Mouse (Mus musculus) 3T3-L1 (cell line): Measurements from ENCODE around the gene Ak8.

ENCODE experiments used
- DNase-seq: peaks from one replicate; pipeline ENCODE4 v3.0.0-alpha.2; 2015; ENCODE audit warnings: low read depth, low spot score

The Ak8 gene

DNA sequence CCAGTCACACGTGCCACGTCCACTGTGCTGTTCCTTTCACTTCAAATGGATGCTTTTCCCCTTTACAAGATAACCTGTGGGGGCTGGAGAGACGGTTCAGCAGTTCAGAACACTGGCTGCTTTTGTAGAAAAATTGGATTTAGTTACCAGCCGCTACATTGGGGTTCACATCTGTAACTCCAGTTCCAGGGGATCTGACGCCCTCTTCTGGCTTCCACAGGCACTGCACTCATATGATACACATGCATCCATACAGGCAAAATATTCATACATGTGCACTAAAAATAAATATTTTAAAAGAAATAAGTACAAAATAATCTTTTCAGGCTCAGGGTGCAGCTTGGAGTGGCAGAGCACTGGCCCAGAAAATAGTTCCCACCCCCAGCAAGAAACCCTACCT is 94.7 kb downstream of the Ak8 start:
- DNase-seq, result no peak

DNA sequence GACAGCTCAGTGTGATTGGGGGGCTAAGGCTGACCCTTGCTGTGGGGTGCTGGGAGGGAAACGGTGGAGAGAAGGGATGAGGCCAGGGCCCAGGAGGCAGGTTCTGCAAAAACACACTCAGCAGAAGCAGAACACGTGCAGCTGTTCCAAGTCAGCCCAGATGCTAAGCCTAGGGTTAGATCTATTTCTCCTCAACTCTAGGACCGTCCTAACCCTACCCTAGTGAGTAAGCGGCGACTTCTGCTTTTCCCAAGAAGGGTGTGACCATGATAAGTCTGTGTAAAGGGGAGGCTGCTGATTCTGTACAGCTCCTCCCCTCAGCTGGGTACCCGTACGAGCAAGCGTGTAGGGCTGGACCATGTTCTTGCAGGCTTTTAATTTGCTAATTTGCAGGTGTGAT is 96.3 kb downstream of the Ak8 start:
- no peak for DNase-seq

DNA sequence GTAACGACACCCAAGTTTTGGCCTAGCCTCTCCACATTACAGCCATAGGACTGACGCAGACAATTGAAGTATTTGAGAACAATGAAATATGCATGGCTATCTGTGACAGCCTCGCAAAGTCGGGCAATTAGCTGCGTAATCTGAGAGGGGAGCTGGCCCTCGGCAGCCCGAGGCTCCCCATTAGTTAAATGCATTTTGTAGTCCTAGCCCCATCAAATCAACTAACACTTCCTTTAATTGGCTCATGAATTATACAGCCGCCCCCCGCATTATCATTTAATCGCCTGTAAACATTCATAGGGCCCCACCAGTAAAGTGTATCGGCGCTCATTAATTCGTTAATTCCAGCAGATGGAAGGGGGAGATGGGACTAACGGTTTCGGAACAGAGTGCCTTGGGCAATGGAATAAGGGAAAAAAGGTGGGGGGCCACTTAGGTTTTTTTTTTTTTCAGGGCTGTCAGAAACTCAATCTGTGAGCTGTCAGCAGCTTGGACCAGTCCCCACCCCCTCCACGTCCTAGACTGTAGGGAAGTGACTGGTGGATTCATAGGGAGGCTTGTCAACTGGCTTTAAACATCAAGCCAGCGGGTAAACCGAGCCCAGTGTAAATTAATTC is 97.6 kb downstream of the Ak8 start:
- DNase-seq, result no peak

DNA sequence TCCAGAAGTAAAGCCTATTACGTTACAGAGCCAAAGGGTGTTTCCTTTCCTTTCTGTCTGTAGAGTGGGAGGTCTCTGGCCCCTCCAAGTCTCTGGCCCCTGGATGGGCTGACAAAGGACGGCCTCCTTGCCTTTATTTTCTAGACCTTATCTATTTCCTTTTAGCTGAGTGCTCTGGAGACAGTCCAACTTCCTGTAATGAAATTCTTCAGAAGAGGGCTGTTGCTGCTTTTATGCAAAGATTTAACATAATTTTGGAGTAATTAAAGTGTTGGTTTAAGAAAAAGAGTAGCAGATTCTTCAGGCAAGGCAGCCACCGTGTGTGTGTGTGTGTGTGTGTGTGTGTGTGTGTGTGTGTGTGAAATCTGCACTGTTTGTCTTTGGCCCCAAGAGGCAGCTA is 98.4 kb downstream of the Ak8 start:
- DNase-seq, result no peak

DNA sequence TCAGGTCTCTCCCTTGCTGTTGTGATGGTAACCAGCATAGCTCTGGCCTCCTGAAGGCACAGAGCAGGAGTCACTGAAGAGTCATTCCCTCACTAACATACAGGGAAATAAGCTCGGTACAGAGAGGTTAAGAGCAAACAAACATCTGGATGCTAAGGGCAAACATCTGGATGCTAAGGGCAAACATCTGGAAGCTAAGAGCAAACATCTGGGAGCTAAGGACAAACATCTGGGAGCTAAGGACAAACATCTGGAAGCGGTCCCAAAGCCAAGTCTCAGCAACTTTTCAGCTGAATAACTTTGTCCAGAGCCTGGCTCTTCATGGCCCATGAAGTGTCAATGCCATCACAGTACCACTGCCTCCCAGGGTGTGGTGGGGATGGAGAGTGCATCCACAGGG is 99.6 kb downstream of the Ak8 start:
- no peak for DNase-seq

DNA sequence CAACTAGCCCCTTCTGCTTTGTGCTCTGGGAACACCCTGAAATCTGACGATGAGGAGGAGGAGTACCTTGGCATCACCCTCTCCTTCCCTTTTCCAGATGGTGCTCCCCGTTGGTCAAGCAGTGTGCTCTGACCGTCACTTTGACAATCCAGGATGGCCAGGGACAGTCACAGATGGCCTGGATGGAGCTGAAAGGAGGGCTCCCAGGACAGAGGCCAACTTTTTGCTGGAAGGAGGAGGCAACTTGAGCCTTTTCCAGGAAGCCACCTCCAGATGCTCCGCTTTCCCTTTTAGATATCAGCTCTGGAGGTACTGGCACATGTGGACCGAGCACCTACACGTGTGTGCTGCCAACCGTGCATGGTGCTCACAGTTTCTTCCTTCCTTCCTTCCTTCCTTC is 103.4 kb downstream of the Ak8 start:
- no peak for DNase-seq

DNA sequence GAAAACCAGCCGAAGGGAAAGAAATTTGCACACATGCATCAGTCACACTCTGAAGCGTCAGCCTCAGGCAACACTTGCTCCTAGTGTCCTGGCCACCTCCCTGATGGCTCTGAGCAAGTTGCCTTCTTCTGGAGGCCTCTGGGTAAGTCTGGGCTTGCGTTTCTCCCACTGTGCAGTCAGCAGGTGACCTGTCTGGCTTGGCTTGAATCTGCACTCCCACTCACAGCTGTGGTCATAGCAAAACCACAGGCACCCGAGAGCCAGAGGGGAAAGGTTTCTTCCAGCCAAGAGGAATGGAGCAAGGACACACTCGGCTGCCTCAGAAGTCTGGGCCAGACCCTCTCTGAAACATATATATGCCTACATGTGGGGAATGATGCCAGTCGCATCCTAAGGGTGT is 108.9 kb downstream of the Ak8 start:
- peak; percentile 32 for DNase-seq

DNA sequence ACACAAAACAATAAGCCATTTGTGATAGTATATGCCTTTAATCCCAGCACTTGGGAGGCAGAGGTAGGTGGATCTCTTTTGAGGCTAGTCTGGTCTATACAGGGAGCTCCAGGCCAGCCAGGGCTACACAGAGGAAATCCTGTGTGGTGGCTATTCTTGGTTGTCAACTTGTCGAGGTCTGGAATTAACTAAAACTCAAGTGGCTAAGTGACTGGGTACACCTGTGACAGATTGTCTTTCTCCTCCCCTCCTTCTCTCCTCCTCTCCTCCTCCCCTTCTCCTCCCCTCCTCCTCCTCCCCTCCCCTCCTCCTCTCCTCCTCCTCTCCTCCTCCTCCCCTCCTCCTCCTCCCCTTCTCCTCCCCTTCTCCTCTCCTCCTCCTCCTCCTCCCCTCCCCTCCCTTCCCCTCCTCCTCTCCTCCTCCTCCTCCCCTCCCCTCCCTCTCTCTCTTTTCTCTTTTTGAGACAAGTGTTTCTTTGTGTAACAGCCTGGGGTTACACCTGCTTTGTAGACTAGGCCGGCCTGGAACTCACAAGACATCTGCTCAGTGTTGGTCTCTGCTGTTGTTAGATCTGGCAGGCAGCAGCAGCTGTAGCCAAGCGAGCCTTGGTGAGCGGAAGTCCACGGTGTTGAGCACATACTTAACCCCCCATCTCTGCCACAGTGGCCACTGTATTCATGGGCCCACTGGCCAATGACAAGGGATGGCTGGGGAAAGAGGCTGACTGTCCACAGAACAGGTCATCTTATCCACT is 110.5 kb downstream of the Ak8 start:
- DNase-seq, result no peak

DNA sequence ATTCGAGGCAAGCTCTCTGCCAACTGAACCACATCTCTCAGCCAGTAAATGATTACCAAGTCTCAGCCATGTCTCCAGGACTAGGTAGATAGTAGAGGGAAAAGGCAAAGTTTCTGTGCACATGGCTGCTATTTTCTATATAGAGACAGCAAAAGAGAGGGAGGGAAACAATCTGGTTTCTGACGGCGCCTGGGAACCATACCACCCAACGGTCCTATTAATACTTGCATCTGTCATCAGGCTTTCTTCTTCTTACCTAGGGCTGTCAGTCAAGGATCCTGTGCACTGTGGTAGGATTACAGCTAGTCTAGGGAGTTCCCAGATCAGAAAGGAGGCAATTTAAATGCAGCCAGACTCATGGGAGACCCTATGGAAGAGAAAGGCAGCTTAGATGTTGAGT is 118.9 kb downstream of the Ak8 start:
- no peak for DNase-seq

DNA sequence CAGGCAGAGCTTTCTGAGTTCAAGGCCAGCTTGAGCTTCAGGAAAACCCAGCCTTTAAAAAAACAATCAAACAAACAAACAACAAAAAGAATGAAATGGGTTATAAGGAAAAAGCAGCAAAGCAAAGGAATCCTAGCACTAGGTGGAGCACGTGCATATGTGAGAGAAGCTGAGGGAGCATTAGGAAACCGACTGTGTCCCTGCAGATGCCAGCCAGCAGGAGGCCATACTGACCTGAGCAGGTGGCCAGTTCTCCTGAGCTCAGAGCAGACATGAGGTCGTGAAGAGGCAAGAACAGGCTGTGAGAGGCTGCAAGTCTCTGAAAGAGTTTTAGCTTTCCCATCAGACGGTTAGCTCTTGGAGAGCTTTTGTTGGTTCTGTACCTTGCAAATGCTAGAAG is 129.3 kb downstream of the Ak8 start:
- DNase-seq, result peak; percentile 37

DNA sequence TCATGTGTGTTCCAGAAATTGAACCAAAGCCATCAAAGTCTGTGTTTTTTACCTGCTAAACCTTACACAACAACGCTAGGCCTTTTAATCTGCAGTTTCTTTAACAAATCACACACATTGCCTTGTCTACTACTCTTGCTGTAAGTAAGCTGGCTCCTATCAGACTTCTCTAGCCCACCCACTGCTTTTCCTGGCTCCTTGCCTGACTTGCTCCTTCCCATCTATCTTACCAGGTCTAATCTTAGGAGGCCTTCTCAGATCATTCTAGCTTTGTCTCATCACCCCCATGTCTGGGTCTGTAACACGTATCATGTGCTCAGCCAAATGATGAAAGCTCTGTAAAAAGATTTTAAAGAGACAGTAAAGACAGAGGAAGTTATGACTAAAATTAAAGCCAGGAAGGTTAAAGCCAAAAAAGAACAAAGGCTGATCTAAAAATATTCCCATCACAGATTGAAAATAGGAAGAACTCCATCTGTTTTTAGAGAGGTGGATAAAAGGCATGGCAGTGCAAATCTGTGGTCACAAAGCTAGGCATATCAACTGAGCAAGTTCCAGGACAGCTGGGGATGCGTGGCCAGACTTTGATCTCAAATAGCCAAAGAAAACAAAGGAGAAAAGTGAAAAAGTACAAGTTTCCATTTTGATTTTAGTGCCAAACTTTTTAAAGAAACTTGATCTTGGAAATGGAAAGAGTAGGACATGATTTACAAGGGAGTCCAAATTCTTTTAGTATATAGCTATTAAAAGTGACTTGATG is 136.4 kb downstream of the Ak8 start:
- peak; percentile 3 for DNase-seq

DNA sequence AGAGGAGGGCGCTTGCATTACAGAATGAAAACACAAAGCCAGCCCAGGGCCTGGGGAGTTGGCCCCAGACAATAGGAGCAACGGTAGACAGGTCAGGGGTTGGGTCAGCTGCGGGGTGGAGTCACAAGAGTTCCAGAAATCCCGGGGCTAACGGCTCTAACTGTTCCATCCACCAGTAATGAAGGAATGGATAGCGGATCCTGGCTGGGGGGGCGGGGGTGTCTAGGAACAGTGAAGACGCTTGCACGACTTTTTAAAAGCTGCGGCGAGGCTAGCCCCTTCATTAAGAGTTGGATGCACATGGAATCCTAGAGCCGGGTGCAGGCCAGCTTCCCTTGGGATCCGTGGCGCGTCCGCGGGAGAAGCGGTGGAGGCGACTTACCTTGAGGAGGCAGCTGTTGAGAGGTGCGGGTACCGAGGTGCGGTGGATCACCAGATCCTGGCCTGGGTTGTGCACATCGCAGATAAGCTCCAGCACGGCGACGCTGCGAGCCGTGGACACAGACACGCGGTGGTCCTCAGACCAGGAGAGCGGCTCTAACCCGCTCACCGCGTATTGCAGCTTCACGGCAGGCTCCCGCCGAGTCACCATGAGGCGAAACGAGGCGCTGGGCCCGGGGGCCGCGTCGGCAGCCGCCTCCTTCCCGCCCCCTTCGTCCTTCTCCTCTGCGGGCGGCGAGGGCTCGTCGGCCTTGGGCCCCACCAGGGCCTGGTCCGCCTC is 139.7 kb downstream of the Ak8 start:
- peak; percentile 34 for DNase-seq

DNA sequence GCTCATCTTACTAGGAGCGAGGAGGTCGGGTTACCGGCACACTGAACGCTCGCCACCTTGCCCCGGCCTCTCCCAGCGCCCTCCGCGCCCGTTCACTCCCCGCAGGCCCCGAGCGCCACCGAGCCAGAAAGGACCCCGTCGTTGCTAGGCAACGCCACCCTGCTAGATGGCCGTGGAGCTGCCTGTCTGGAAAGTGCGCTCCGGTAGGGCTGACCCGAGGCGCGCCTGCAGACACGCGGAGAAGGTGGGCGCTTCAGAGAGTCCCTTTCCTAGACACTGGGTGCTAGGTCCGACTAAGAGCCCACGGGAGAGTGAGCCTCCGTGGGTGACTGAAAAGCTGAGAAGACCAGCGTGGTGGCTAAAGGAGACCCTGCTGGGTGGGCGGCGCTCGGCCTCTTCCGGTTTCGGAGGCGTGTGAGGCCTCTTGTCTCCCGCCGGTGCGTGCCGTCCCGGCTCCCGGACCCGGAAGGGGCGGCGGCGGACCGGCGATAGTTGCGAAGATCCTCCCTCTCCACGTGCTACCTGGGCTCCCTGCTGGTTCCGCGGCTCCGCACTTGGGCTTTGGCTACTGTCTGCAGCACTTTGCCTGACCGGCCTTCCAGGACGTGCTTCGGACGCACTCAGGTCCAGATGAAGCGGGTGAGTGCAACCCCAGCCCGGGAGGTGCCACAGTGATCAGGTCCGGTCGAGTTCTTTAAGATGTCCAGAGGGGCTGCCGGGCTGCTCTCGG is 140.4 kb downstream of the Ak8 start, which contains the start of the genes Gtf3c4 and Ddx31:
Gene Gtf3c4 (minus strand): TSS at position 139 of the 730 bp plus-strand sequence.
Gene Ddx31 (plus strand): TSS at position 185 of the 730 bp plus-strand sequence.
- peak; percentile 88 for DNase-seq

DNA sequence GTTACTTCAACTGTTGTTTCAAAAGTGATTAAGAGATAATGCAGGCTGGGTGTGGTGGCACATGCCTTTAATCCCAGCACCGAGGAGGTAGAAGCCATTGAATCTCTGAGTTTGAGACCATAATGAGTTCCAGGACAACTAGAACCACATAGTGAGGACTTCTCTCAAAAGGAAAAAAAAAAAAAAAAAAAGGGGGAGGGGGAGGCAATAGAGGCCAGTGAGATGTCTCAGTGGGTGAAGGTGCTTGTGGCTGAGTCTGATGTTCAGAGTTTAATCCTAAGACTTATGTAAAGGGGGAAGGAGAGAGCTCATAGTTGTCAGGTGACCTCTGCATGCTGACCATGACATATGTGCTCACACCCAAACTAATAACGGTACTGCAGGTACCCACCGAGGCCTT is 142.1 kb downstream of the Ak8 start:
- no peak for DNase-seq

DNA sequence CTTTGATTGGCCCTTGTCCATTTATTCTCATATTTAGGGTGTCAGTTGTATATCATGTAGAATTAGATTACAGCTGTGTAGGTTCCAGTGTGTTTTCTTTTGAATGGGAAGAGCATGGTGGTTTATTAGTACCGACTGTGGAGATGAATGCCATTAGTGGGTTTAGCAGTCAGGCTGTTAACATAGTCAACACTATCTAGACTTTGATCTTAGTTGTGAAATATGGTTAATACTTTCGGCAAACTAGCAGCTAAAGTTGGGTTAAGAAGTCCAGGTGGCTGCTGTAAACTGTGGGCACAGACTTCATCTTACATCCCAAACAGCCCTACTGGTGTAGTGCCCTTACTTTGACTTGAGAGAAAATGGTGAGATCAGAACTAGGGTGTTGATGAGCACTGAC is 148.9 kb downstream of the Ak8 start:
- no peak for DNase-seq

DNA sequence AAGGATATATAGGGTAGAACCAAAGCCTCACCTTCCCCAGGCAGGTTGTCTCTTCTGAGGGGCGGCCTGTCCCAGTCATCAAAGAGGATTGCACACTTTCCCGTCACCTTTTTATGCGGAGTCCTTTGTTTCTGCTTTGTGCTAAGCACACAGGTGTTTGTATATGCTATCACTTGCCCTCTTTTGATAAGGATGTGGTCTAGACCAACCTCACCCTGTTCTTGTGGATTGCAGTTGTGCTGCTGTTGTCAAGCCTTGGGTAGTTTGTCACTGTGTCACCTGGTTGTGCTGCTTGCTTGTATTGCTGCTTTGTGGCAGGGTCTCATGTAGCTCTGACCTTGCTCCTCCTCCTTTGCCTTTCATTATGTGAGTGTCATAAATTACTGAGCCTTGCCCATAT is 152.6 kb downstream of the Ak8 start:
- DNase-seq, result no peak

DNA sequence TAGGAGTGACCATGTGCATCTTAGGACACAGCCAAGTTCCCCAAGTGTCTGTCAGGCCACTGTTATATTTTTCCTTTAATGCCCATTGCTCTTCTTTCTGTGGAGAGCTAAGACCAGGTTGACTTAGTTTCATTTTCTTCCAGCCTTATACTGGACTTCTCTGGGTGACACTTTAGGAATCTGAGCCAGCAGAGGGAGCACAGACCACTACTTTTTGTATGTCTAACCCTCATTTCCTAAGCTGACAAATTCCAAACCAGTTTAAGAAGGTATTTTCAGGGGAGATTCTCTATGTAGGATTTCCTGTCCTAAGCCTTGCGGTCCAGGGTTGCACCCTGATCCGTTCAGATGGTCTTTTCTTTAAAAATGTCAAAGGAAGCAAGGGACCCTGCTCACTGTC is 155.8 kb downstream of the Ak8 start:
- DNase-seq, result peak; percentile 23

DNA sequence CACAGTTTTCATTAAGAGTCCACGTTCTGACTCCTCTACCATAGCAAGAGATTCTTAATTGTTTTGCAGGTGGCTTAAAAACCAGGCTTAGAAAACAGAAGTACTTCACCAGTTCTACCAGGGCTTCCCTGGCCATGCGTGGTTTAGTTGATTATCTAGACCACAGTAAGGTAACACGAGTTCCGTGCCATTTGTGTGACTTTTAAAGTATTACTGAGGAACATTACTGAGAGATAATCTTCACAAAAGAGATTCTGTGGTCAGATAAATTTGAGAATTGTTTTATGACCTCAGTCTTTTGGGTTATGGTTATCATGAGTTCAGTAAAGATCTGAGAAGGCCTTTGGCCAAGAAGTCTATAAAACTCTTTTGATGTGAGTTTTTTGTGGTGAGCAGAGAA is 159.3 kb downstream of the Ak8 start:
- no peak for DNase-seq

DNA sequence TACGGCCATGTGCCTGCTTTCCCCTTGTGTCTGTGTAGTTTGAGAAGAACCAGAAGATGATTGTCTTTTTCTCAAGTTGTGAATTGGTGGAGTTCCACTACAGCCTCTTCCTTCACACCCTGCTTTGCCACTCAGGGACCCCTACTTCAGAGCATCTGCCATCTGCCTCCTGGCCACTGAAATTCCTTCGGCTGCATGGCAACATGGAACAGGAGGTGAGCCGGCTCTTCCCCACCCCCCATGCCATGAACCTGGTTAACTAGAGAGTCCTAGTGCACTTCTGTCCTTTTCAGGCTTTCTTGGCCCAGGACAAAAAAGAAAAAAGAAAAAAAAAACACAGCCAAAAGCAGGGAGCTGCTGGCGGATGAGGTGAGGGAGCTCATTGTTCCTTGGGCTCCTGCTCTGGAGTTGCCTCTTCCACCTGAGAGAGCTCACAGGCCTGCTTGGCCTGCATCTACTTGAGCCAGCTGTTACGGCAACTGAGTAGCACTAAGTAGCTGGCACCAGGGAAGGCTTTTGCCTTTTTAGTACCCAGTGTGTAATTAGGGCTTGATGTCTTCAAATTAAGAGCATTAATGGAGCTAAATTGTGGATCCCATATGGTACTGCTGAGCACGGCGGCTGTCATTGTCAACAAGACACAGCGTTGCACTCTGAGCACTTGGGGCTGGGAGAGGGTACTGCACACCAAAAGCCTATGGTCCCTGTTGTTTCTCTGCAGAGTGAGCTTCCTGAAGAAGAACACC is 160.9 kb downstream of the Ak8 start:
- DNase-seq, result no peak
